Mouse (Mus musculus) brain, embryonic 18.5 days (tissue): ENCODE results near the gene Nfatc3.

ENCODE experiments used
- DNase-seq: peaks from one replicate; pipeline ENCODE4 v3.0.0-alpha.2; 2012; ENCODE audit warnings: low read depth, low spot score

Nfatc3 gene

GRCm38 (mm10) chr8:106126055-106126454, 67.4 kb downstream of the Nfatc3 start:
- no peak for DNase-seq

- DNase-seq = no peak
Measured at GRCm38 (mm10) chr8:106127054-106127453, 68.4 kb downstream of the Nfatc3 start.

GRCm38 (mm10) chr8:106127882-106128410, 69.3 kb downstream of the Nfatc3 start:
- no peak for DNase-seq

GRCm38 (mm10) chr8:106129232-106129930, 70.7 kb downstream of the Nfatc3 start:
- no peak for DNase-seq

- no peak for DNase-seq
Measured at GRCm38 (mm10) chr8:106129997-106130396, 71.4 kb downstream of the Nfatc3 start.

- no peak for DNase-seq
Measured at GRCm38 (mm10) chr8:106130505-106130904, 71.9 kb downstream of the Nfatc3 start.

GRCm38 (mm10) chr8:106131021-106131420, 72.4 kb downstream of the Nfatc3 start:
- DNase-seq = no peak

- no peak for DNase-seq
Measured at GRCm38 (mm10) chr8:106131488-106132222, 73.0 kb downstream of the Nfatc3 start.

GRCm38 (mm10) chr8:106132356-106132755, 73.7 kb downstream of the Nfatc3 start:
- DNase-seq = no peak

- no peak for DNase-seq
Measured at GRCm38 (mm10) chr8:106133526-106133925, 74.9 kb downstream of the Nfatc3 start.

- DNase-seq = no peak
Measured at GRCm38 (mm10) chr8:106133946-106134345, 75.3 kb downstream of the Nfatc3 start.

- DNase-seq = no peak
Measured at GRCm38 (mm10) chr8:106134751-106135571, 76.3 kb downstream of the Nfatc3 start.

GRCm38 (mm10) chr8:106135672-106136071, 77.0 kb downstream of the Nfatc3 start:
- DNase-seq = no peak

- DNase-seq = no peak
Measured at GRCm38 (mm10) chr8:106136156-106137130, 77.8 kb downstream of the Nfatc3 start, which contains the start of gene Esrp2. TSS of gene Esrp2 (minus strand) at chr8:106136974.

- DNase-seq = no peak
Measured at GRCm38 (mm10) chr8:106137218-106137905, 78.7 kb downstream of the Nfatc3 start.

GRCm38 (mm10) chr8:106137906-106138477, 79.4 kb downstream of the Nfatc3 start:
- DNase-seq = no peak

- DNase-seq = no peak
Measured at GRCm38 (mm10) chr8:106138616-106139015, 80.0 kb downstream of the Nfatc3 start.

GRCm38 (mm10) chr8:106140191-106140590, 81.6 kb downstream of the Nfatc3 start:
- DNase-seq = no peak

GRCm38 (mm10) chr8:106140769-106141168, 82.1 kb downstream of the Nfatc3 start:
- peak; percentile 30 for DNase-seq

GRCm38 (mm10) chr8:106145331-106145730, 86.7 kb downstream of the Nfatc3 start:
- no peak for DNase-seq
